Mouse (Mus musculus): ENCODE results near the gene H2al2a. TPM values are rescaled to one million over a fixed set of nuclear protein-coding genes. Genes with fewer than 3 reads are reported as not detected.
A peak's percentile ranks its signal among the peaks of the same experiment; 100 is the strongest.

H2al2a gene
- polyA plus RNA-seq, 1 experiment from 2014 or later = not detected

DNA sequence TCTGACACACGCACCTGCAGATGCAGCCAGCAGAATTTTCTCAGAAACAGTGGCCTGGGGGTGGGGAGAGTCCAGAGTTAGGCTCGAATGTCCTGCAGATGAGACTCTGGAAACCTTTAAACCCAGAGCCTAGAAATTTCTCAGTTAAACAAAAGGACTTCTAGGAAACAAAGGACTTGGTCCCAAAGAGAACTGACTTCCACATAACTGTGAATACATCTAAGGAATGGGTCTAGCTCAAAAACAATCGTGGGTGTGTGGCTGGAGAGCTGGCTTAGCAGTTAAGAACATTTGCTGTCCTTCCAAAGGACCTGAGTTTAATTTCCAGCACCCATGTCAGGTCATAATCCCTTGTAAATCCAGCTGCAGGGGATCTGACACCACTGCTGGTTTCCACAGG lies 18.8 kb upstream of the H2al2a start:
- no peaks in the 10 kb centered on the region for H3K27me3 ChIP-seq (ENCODE audit: control insufficient read depth, insufficient read depth, low read length)
- H3K36me3 ChIP-seq (ENCODE audit: control insufficient read depth, insufficient read depth, low read length) = no peaks in the 10 kb centered on the region
- no peak overlapping the region for H3K27ac ChIP-seq (replicated peaks in 1 of 2; ENCODE audit: control insufficient read depth in 1 of 2, insufficient read depth in 1 of 2, low read depth in 2 of 2, low read length in 2 of 2)
- no peaks in the 10 kb centered on the region for H3K4me1 ChIP-seq (ENCODE audit: control insufficient read depth in 2 of 2, insufficient read depth in 2 of 2, low read length in 2 of 2)
- ATAC-seq (ENCODE audit: insufficient number of reproducible peaks, insufficient read depth, low FRiP score, low read depth) = no peak
- 59% methylated on average over 3 of the region's 3 CpGs for WGBS
- H3K9ac ChIP-seq (ENCODE audit: low read length) = no peak overlapping the region
- 0 out of 2 replicates have a peak, but pooled peaks cover 3% of the 10 kb centered on the region for H3K9me3 ChIP-seq (ENCODE audit: control insufficient read depth, low read length)
- H3K4me2 ChIP-seq (ENCODE audit: low read length) = no peak overlapping the region
- H3K4me3 ChIP-seq (ENCODE audit: control insufficient read depth in 1 of 2, insufficient read depth in 1 of 2, low read depth in 1 of 2, low read length in 2 of 2) = no peak overlapping the region

DNA sequence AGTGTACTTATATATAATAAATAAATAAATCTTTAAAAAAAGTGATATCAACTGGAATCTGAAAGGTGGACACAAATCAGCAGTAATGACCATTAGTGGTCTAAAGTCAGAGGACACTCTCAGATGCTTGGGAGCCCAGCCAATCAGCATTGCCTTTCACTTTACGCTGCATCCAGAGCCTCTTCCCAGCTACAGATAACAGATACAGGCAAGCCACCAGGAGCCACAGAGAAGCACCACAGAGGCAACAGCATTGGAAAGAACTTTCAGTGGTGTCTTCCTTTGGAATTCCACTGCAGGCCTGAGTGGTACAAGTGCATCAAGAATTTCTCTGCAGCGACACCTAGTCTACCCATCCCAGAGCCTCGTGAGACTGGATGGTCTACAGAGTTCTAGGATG lies 16.1 kb upstream of the H2al2a start:
- no peak for ATAC-seq (ENCODE audit: insufficient number of reproducible peaks, insufficient read depth, low FRiP score, low read depth)
- Histone ChIP-seq H3K9me3 (ENCODE audit: control insufficient read depth, low read length) (0 out of 2 replicates have a peak, but pooled peaks cover 3% of the 10 kb centered on the region), H3K9ac (ENCODE audit: low read length) (no peak overlapping the region), H3K36me3 (ENCODE audit: control insufficient read depth, insufficient read depth, low read length) (no peaks in the 10 kb centered on the region), H3K4me2 (ENCODE audit: low read length) (no peak overlapping the region), H3K27ac (replicated peaks in 1 of 2; ENCODE audit: control insufficient read depth in 1 of 2, insufficient read depth in 1 of 2, low read depth in 2 of 2, low read length in 2 of 2) (no peak overlapping the region), H3K4me3 (ENCODE audit: control insufficient read depth in 1 of 2, insufficient read depth in 1 of 2, low read depth in 1 of 2, low read length in 2 of 2) (no peak overlapping the region), H3K27me3 (ENCODE audit: control insufficient read depth, insufficient read depth, low read length) (no peaks in the 10 kb centered on the region), H3K4me1 (ENCODE audit: control insufficient read depth in 2 of 2, insufficient read depth in 2 of 2, low read length in 2 of 2) (no peaks in the 10 kb centered on the region)
- 49% methylated on average over 3 of the region's 3 CpGs for WGBS

DNA sequence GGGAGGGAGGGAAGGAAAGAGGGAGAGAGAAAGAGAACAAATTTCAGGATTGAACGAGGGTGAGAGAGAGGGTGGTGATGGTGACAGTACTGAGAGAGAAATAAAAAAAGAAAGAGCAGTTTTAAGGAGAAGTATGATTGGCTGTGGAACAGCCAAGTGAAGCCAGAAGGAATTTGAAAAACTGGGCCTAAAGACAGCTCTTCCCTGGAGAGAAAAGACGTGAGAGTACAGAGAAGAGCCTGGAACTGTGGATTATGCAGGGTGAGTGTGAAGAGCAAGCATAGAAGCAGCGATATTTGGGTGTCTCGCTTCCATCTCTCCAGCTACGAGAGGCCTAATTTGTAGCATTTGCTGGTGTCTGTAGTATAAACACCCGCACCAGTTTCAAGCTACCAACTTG lies 14.5 kb upstream of the H2al2a start:
- H3K4me3 ChIP-seq (ENCODE audit: control insufficient read depth in 1 of 2, insufficient read depth in 1 of 2, low read depth in 1 of 2, low read length in 2 of 2) = no peak overlapping the region
- no peak for ATAC-seq (ENCODE audit: insufficient number of reproducible peaks, insufficient read depth, low FRiP score, low read depth)
- H3K27ac ChIP-seq (replicated peaks in 1 of 2; ENCODE audit: control insufficient read depth in 1 of 2, insufficient read depth in 1 of 2, low read depth in 2 of 2, low read length in 2 of 2) = no peak overlapping the region
- WGBS = 83% methylated on average over 6 of the region's 6 CpGs
- H3K36me3 ChIP-seq (ENCODE audit: control insufficient read depth, insufficient read depth, low read length) = no peaks in the 10 kb centered on the region
- no peak overlapping the region for H3K9ac ChIP-seq (ENCODE audit: low read length)
- H3K27me3 ChIP-seq (ENCODE audit: control insufficient read depth, insufficient read depth, low read length) = no peaks in the 10 kb centered on the region
- no peaks in the 10 kb centered on the region for H3K9me3 ChIP-seq (ENCODE audit: control insufficient read depth, low read length)
- H3K4me1 ChIP-seq (ENCODE audit: control insufficient read depth in 2 of 2, insufficient read depth in 2 of 2, low read length in 2 of 2) = no peaks in the 10 kb centered on the region
- no peak overlapping the region for H3K4me2 ChIP-seq (ENCODE audit: low read length)

DNA sequence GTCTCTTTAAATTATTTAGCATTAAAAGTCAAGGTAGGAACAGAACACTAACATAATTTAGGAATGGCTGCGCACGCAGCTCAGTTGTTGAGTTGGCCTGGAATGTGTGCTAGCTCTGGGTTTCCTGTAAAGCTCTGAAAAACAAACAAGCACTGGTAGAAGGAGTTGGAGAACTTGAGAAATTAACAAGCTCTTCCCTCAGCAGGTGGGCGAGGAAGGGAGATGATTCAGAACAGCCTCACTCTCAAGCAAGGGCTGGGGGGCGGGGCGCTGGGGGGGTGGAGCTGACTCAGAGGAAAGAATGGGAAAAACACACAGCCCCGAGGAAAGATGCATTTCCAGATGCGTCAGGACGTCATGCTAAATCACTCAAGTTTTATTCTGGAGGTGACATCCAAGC lies 8.4 kb upstream of the H2al2a start:
- H3K4me1 ChIP-seq (ENCODE audit: control insufficient read depth in 2 of 2, insufficient read depth in 2 of 2, low read length in 2 of 2) = no peaks in the 10 kb centered on the region
- H3K27ac ChIP-seq (replicated peaks in 1 of 2; ENCODE audit: control insufficient read depth in 1 of 2, insufficient read depth in 1 of 2, low read depth in 2 of 2, low read length in 2 of 2) = no peak overlapping the region
- H3K27me3 ChIP-seq (ENCODE audit: control insufficient read depth, insufficient read depth, low read length) = no peaks in the 10 kb centered on the region
- ATAC-seq (ENCODE audit: insufficient number of reproducible peaks, insufficient read depth, low FRiP score, low read depth) = no peak
- 0 out of 2 replicates have a peak overlapping the region, but pooled peaks have one; percentile 27 for H3K9ac ChIP-seq (ENCODE audit: low read length)
- H3K4me2 ChIP-seq (ENCODE audit: low read length) = peak overlapping the region; percentile 23
- no peaks in the 10 kb centered on the region for H3K36me3 ChIP-seq (ENCODE audit: control insufficient read depth, insufficient read depth, low read length)
- WGBS = 24% methylated on average over 8 of the region's 8 CpGs
- no peak overlapping the region for H3K4me3 ChIP-seq (ENCODE audit: control insufficient read depth in 1 of 2, insufficient read depth in 1 of 2, low read depth in 1 of 2, low read length in 2 of 2)
- H3K9me3 ChIP-seq (ENCODE audit: control insufficient read depth, low read length) = no peaks in the 10 kb centered on the region

DNA sequence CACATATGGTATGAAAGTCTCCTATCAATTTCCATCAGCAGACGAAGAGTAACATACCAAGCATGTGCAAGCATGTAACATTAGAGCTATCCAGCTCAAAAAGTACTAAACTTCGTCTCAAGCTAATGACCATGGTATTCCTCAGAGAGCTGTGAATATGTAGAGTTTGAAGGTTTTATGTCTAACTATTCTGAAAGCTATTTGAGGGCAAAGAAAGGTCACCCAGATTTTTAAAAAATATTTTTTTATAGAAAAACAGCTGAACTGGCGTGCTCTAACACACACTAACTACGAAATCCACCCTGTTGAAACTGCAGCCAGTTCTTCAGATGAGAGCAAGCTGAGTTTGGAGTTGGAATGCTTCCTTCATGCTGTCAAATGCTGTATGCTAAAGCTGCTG lies 7.5 kb upstream of the H2al2a start:
- Histone ChIP-seq H3K9me3 (ENCODE audit: control insufficient read depth, low read length) (no peaks in the 10 kb centered on the region), H3K27ac (replicated peaks in 1 of 2; ENCODE audit: control insufficient read depth in 1 of 2, insufficient read depth in 1 of 2, low read depth in 2 of 2, low read length in 2 of 2) (no peak overlapping the region), H3K4me2 (ENCODE audit: low read length) (no peak overlapping the region), H3K36me3 (ENCODE audit: control insufficient read depth, insufficient read depth, low read length) (no peaks in the 10 kb centered on the region), H3K27me3 (ENCODE audit: control insufficient read depth, insufficient read depth, low read length) (no peaks in the 10 kb centered on the region), H3K4me3 (ENCODE audit: control insufficient read depth in 1 of 2, insufficient read depth in 1 of 2, low read depth in 1 of 2, low read length in 2 of 2) (no peak overlapping the region), H3K9ac (ENCODE audit: low read length) (no peak overlapping the region), H3K4me1 (ENCODE audit: control insufficient read depth in 2 of 2, insufficient read depth in 2 of 2, low read length in 2 of 2) (no peaks in the 10 kb centered on the region)
- 74% methylated on average over 4 of the region's 4 CpGs for WGBS
- ATAC-seq (ENCODE audit: insufficient number of reproducible peaks, insufficient read depth, low FRiP score, low read depth) = no peak

DNA sequence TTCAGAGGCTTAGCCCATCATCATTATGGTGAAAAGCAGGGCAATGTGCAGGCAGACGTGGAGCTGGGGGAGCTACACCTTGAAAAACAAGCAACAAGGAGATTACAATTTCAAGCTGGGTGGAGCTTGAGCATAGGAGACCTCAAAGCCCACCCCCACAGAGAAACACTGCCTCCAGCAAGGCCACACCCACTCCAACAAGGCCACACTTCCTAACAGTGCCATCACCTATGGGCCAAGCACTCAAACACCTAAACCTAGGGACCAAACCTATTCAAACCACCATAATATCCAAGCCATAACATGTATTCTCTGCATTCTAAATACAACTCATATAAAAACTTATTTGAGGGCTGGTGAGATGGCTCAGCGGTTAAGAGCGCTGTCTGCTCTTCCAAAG lies 5.5 kb upstream of the H2al2a start:
- Histone ChIP-seq H3K4me1 (ENCODE audit: control insufficient read depth in 2 of 2, insufficient read depth in 2 of 2, low read length in 2 of 2) (no peaks in the 10 kb centered on the region), H3K4me2 (ENCODE audit: low read length) (no peak overlapping the region), H3K9me3 (ENCODE audit: control insufficient read depth, low read length) (no peaks in the 10 kb centered on the region), H3K9ac (ENCODE audit: low read length) (no peak overlapping the region), H3K27me3 (ENCODE audit: control insufficient read depth, insufficient read depth, low read length) (no peaks in the 10 kb centered on the region), H3K27ac (replicated peaks in 1 of 2; ENCODE audit: control insufficient read depth in 1 of 2, insufficient read depth in 1 of 2, low read depth in 2 of 2, low read length in 2 of 2) (no peak overlapping the region), H3K4me3 (ENCODE audit: control insufficient read depth in 1 of 2, insufficient read depth in 1 of 2, low read depth in 1 of 2, low read length in 2 of 2) (no peak overlapping the region), H3K36me3 (ENCODE audit: control insufficient read depth, insufficient read depth, low read length) (no peaks in the 10 kb centered on the region)
- WGBS = 92% methylated on average over 3 of the region's 3 CpGs
- ATAC-seq (ENCODE audit: insufficient number of reproducible peaks, insufficient read depth, low FRiP score, low read depth) = no peak

DNA sequence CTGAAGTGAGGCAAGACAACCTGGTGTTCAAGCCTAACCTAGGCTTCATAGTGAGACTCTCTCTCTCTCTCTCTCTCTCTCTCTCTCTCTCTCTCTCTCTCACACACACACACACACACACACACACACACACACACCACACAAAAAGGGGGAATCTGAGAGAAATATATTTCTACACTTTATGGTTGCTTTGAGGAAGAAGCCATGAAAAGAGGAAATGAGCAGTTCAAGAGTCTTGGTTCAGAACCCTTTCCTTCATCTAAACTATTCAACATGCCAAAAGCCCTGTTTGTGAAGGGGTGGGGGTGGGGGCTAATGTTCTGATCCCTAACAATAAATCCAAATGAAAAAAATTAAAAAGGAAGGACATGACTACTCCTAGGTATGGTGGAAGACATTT lies 7.2 kb downstream of the H2al2a start:
- H3K4me1 ChIP-seq (ENCODE audit: control insufficient read depth in 2 of 2, insufficient read depth in 2 of 2, low read length in 2 of 2) = no peaks in the 10 kb centered on the region
- H3K9ac ChIP-seq (ENCODE audit: low read length) = no peak overlapping the region
- 0 out of 2 replicates have a peak, but pooled peaks cover 2% of the 10 kb centered on the region for H3K9me3 ChIP-seq (ENCODE audit: control insufficient read depth, low read length)
- H3K4me2 ChIP-seq (ENCODE audit: low read length) = no peak overlapping the region
- H3K27ac ChIP-seq (replicated peaks in 1 of 2; ENCODE audit: control insufficient read depth in 1 of 2, insufficient read depth in 1 of 2, low read depth in 2 of 2, low read length in 2 of 2) = no peak overlapping the region
- H3K27me3 ChIP-seq (ENCODE audit: control insufficient read depth, insufficient read depth, low read length) = no peaks in the 10 kb centered on the region
- no peaks in the 10 kb centered on the region for H3K36me3 ChIP-seq (ENCODE audit: control insufficient read depth, insufficient read depth, low read length)
- no peak for ATAC-seq (ENCODE audit: insufficient number of reproducible peaks, insufficient read depth, low FRiP score, low read depth)
- H3K4me3 ChIP-seq (ENCODE audit: control insufficient read depth in 1 of 2, insufficient read depth in 1 of 2, low read depth in 1 of 2, low read length in 2 of 2) = no peak overlapping the region

DNA sequence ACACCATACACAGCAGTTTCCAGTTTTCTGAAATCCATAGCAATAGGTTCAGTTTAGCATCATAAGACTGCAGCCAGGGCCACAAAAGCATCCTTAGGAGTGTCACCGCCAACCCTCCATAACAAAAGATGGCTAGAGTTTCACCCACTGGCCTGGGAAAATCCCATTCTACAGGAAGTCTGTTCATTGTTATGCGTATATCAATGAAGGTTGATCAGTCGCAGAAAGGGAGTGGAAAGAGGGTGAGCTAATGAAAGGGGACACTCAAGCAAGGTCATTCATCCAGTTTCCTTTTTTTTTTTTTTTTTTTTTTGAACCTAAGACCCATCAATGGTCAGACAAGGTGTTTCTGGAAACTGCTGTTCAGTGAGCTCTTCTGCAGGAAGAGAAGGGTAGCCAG lies 7.6 kb downstream of the H2al2a start:
- H3K4me3 ChIP-seq (ENCODE audit: control insufficient read depth in 1 of 2, insufficient read depth in 1 of 2, low read depth in 1 of 2, low read length in 2 of 2) = no peak overlapping the region
- ATAC-seq (ENCODE audit: insufficient number of reproducible peaks, insufficient read depth, low FRiP score, low read depth) = no peak
- no peak overlapping the region for H3K9ac ChIP-seq (ENCODE audit: low read length)
- no peaks in the 10 kb centered on the region for H3K4me1 ChIP-seq (ENCODE audit: control insufficient read depth in 2 of 2, insufficient read depth in 2 of 2, low read length in 2 of 2)
- H3K36me3 ChIP-seq (ENCODE audit: control insufficient read depth, insufficient read depth, low read length) = no peaks in the 10 kb centered on the region
- H3K27ac ChIP-seq (replicated peaks in 1 of 2; ENCODE audit: control insufficient read depth in 1 of 2, insufficient read depth in 1 of 2, low read depth in 2 of 2, low read length in 2 of 2) = no peak overlapping the region
- no peaks in the 10 kb centered on the region for H3K27me3 ChIP-seq (ENCODE audit: control insufficient read depth, insufficient read depth, low read length)
- H3K4me2 ChIP-seq (ENCODE audit: low read length) = no peak overlapping the region
- 0 out of 2 replicates have a peak, but pooled peaks cover 2% of the 10 kb centered on the region for H3K9me3 ChIP-seq (ENCODE audit: control insufficient read depth, low read length)
- WGBS = 71% methylated on average over 3 of the region's 3 CpGs
